Mouse (Mus musculus) CH12.LX (cell line): Measurements from ENCODE around the gene Prelid1. TPM values are rescaled to one million over a fixed set of nuclear protein-coding genes. Genes with fewer than 3 reads are reported as not detected.

Experiments
- DNase-seq: peaks from one replicate; pipeline ENCODE4 v3.0.0-alpha.2; 2013; ENCODE audit errors: extremely low read depth
- H3K27ac ChIP-seq: 2 replicates; pipeline ENCODE4 v1.5.1; 2012; ENCODE audit warnings: low read depth, mild to moderate bottlenecking, control low read depth, moderate library complexity; ENCODE audit not compliant: insufficient read depth
- H3K27me3 ChIP-seq: replicated peaks from 2 replicates; pipeline ENCODE3; 2012; ENCODE audit warnings: inconsistent platforms
- H3K36me3 ChIP-seq, 2 experiments: replicated peaks in 1 of 2; 2 replicates each; pipeline versions ENCODE3 to v1.6.1; 2012; ENCODE audit warnings: inconsistent platforms in 1 of 2, low read length in 1 of 2, mild to moderate bottlenecking in 1 of 2, mixed read lengths in 1 of 2, moderate library complexity in 1 of 2; ENCODE audit not compliant: control insufficient read depth in 1 of 2, insufficient read depth in 1 of 2
- H3K4me1 ChIP-seq, 2 experiments: 2 replicates each; pipeline ENCODE4 v1.6.1; 2012; ENCODE audit warnings: inconsistent platforms in 1 of 2, moderate library complexity in 1 of 2; ENCODE audit not compliant: insufficient read depth in 2 of 2, control insufficient read depth in 1 of 2
- H3K4me2 ChIP-seq: 2 replicates; pipeline ENCODE4 v1.6.1; 2012; ENCODE audit warnings: low read depth, mild to moderate bottlenecking, control low read depth; ENCODE audit not compliant: poor library complexity, insufficient read depth, severe bottlenecking
- H3K4me3 ChIP-seq, 3 experiments: fragments of 150-350 bp in 1 of 3; sonication (generic) in 1 of 3; replicated peaks in 1 of 3; 2 replicates each; pipeline versions ENCODE3 to v1.5.1; 2011 to 2012; ENCODE audit warnings: low read depth in 2 of 3, low read length in 2 of 3, mild to moderate bottlenecking in 2 of 3, moderate library complexity in 2 of 3, control low read depth in 1 of 3, improper control_type of control experiment in 1 of 3, inconsistent platforms in 1 of 3, mixed read lengths in 1 of 3; ENCODE audit not compliant: poor library complexity in 1 of 3
- H3K79me2 ChIP-seq: replicated peaks from 2 replicates; pipeline ENCODE4 v1.6.1; 2012; ENCODE audit warnings: mild to moderate bottlenecking, moderate library complexity; ENCODE audit not compliant: control insufficient read depth, poor library complexity, insufficient read depth, severe bottlenecking; ENCODE audit errors: extremely low read depth
- H3K9ac ChIP-seq: 2 replicates; pipeline ENCODE4 v1.6.1; 2012; ENCODE audit warnings: low read depth, mild to moderate bottlenecking, control low read depth, moderate library complexity; ENCODE audit not compliant: insufficient read depth
- H3K9me3 ChIP-seq: replicated peaks from 2 replicates; pipeline ENCODE3; 2012; ENCODE audit warnings: low read length, inconsistent platforms, mixed read lengths
- BHLHE40 ChIP-seq: IDR thresholded peaks from 2 replicates; pipeline ENCODE4 v1.6.1; 2011; ENCODE audit warnings: mild to moderate bottlenecking, low read depth, low read length, improper control_type of control experiment
- CTCF ChIP-seq, 2 experiments: IDR thresholded peaks in 1 of 2; conservative IDR thresholded peaks in 1 of 2; 2 replicates each; pipeline ENCODE4 v1.5.1; 2011 to 2012; ENCODE audit warnings: low read depth in 2 of 2, low read length in 2 of 2, improper control_type of control experiment in 1 of 2, inconsistent platforms in 1 of 2, mild to moderate bottlenecking in 1 of 2, moderate library complexity in 1 of 2
- ELF1 ChIP-seq: IDR thresholded peaks from 2 replicates; pipeline ENCODE4 v1.6.1; 2014; ENCODE audit warnings: low read depth, mild to moderate bottlenecking, inconsistent platforms, low read length, improper control_type of control experiment
- GABPA ChIP-seq: IDR thresholded peaks from 2 replicates; pipeline ENCODE4 v1.6.1; 2012; ENCODE audit warnings: low read depth, low read length, improper control_type of control experiment, inconsistent platforms; ENCODE audit not compliant: insufficient replicate concordance
- HCFC1 ChIP-seq: IDR thresholded peaks from 2 replicates; pipeline ENCODE4 v1.6.1; 2012; ENCODE audit warnings: low read depth, mild to moderate bottlenecking, inconsistent platforms, low read length, improper control_type of control experiment
- IRF4 ChIP-seq: IDR thresholded peaks from 2 replicates; pipeline ENCODE4 v1.6.1; 2014; ENCODE audit warnings: low read depth, mild to moderate bottlenecking, inconsistent platforms, low read length, improper control_type of control experiment
- JUN ChIP-seq: IDR thresholded peaks from 2 replicates; pipeline ENCODE4 v1.6.1; 2011; ENCODE audit warnings: low read depth, mild to moderate bottlenecking, low read length, improper control_type of control experiment, moderate library complexity; ENCODE audit not compliant: insufficient read depth
- MAX ChIP-seq: IDR thresholded peaks from 2 replicates; pipeline ENCODE4 v1.6.1; 2011; ENCODE audit warnings: low read length, improper control_type of control experiment
- MAZ ChIP-seq: IDR thresholded peaks from 2 replicates; pipeline ENCODE4 v1.6.1; 2012; ENCODE audit warnings: low read depth, mild to moderate bottlenecking, inconsistent platforms, low read length, improper control_type of control experiment, moderate library complexity
- MXI1 ChIP-seq: IDR thresholded peaks from 2 replicates; pipeline ENCODE4 v1.6.1; 2011; ENCODE audit warnings: mild to moderate bottlenecking, low read depth, low read length, improper control_type of control experiment
- PAX5 ChIP-seq: IDR thresholded peaks from 2 replicates; pipeline ENCODE4 v1.6.1; 2012; ENCODE audit warnings: low read length, inconsistent platforms, mixed read lengths
- POLR2A ChIP-seq: IDR thresholded peaks from 2 replicates; pipeline ENCODE4 v1.6.1; 2011; ENCODE audit warnings: low read depth, mild to moderate bottlenecking, improper control_type of control experiment, low read length
- POLR2AphosphoS2 ChIP-seq: IDR thresholded peaks from 2 replicates; pipeline ENCODE4 v1.6.1; 2011; ENCODE audit warnings: low read depth, low read length, improper control_type of control experiment
- RCOR1 ChIP-seq: conservative IDR thresholded peaks from 2 replicates; pipeline ENCODE4 v1.6.1; 2012; ENCODE audit warnings: low read depth, mild to moderate bottlenecking, inconsistent platforms, low read length, improper control_type of control experiment
- TCF12 ChIP-seq: IDR thresholded peaks from 2 replicates; pipeline ENCODE4 v1.6.1; 2014; ENCODE audit warnings: low read depth, mild to moderate bottlenecking, inconsistent platforms, low read length, improper control_type of control experiment
- ZMIZ1 ChIP-seq: IDR thresholded peaks from 2 replicates; pipeline ENCODE4 v1.6.1; 2012; ENCODE audit warnings: low read depth, mild to moderate bottlenecking, inconsistent platforms, low read length, improper control_type of control experiment
- dilution Hi-C: fragments of 300-500 bp; cut with MboI; formaldehyde crosslinking; loops from 2 replicates; pipeline ENCODE4 v1.14.3; 2020; ENCODE audit warnings: low sequenced_read_pairs; ENCODE audit not compliant: extremely low pct_unique_long_range_greater_than_20kb, extremely low pct_ligation_motif_present
- in situ Hi-C: fragments of 300-500 bp; cut with MboI; formaldehyde crosslinking; loops from 3 replicates; pipeline ENCODE4 v1.14.3; 2019; ENCODE audit warnings: low sequenced_read_pairs, low pct_ligation_motif_present, low pct_unique_long_range_greater_than_20kb, mixed read lengths
- polyA plus RNA-seq: library from polyadenylated mRNA; unstranded; fragments of >175 nt; gene quantifications from 2 replicates; pipeline ENCODE4 v1.2.1, GENCODE M21; 2012; ENCODE audit warnings: low read depth; ENCODE audit not compliant: insufficient read length
- total RNA-seq, 2 experiments: library from RNA; depleted of rRNA; stranded (reverse); fragments of 300-350 nt in 1 of 2; fragments of >200 nt in 1 of 2; gene quantifications; 2 replicates each; pipeline ENCODE4 v1.2.3; 2012 to 2014

Gene Prelid1
- 253 and 302 TPM in 2 replicates for total RNA-seq (2012; rRNA removed)
- total RNA-seq (2014; rRNA removed), result 190 and 205 TPM in 2 replicates
- polyA plus RNA-seq, result 432 and 435 TPM in 2 replicates

DNA sequence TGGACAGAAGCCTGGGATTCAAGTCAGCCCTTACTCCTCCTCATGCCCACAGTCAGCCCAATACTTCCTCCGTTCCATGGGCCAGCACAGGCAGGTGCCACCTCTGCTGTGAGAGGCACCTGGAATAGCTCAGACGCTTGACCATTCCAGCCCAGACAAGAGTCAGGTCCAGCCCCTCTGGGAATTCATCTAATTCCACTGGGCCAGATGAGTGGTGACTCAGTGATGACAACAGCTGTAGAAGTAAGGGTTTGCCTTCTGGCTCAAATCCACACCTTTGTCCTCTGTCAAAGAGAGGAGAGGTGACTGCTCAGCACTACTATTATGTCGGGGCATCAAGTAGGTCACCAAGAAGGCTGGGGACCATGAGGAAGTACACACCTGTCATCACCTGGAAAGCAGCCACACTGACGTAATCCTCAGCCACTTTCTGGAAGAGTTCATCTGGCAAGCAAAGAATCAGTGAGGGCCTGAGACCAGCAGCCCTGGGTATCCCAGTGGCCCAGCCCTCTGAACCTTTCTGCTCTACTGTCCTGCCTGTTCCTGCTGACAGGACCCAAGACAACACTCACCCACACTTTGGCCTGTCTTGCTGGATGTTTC, at the start of gene Prelid1:
TSS of gene Prelid1 (plus strand) at position 570 of the 603 bp plus-strand sequence.
- Histone ChIP-seq H3K4me3 (peak within 1 kb of the TSS; percentile 90 to 99 (median 96)), H3K9me3 (no peaks in the 10 kb centered on the region), H3K79me2 (peaks cover 36% of the 10 kb centered on the region), H3K4me2 (peak within 1 kb of the TSS; percentile 68), H3K4me1 (peaks cover 6 to 53% of the 10 kb centered on the region in 2 experiments; a peak in 3 of 4 replicates), H3K27ac (no peak within 1 kb of the TSS), H3K9ac (peak within 1 kb of the TSS; percentile 83), H3K36me3 (peaks cover 26 to 61% of the 10 kb centered on the region in 2 experiments), H3K27me3 (no peaks in the 10 kb centered on the region)
- dilution Hi-C loops, result no loop called here
- in situ Hi-C loops, result no loop called here
- no peak for DNase-seq
- TF ChIP-seq IRF4 (no peak), MAZ (no peak)

DNA sequence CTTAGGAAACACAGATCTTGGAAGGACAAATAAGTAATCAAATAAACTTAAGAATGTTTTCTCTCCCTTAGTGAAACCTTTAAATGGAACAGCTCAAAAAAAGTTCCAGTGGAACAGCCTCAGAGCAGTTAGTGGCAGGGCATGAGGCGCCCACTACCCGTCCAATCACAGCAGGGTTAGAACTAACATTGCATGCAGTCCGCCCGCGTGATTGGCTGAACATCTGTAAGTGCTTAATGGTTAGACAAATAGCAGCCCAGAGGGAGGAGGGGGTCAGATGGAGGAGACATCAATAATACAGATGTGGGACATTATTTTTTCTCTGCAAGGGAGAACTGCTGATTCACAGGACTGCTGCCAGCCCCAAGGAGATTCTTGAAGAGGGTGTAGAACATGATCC, 43.1 kb upstream of the Prelid1 start:
- H3K79me2 ChIP-seq, result no peaks in the 10 kb centered on the region; the same call in 1 of the 2 replicates
- DNase-seq, result peak; percentile 24
- no peak overlapping the region for H3K4me2 ChIP-seq
- no peaks in the 10 kb centered on the region for H3K9me3 ChIP-seq
- in situ Hi-C loops, result no loop called here
- peak overlapping the region in 1 of 3 experiments; percentile 17 for H3K4me3 ChIP-seq
- no peak overlapping the region for H3K9ac ChIP-seq
- H3K27ac ChIP-seq, result no peak overlapping the region
- H3K4me1 ChIP-seq, result no peaks in the 10 kb centered on the region; a peak in 1 of 4 replicates
- TF ChIP-seq BHLHE40 (no peak), MAX (no peak), ZMIZ1 (no peak), TCF12 (no peak), POLR2AphosphoS2 (no peak), PAX5 (no peak), MXI1 (no peak), CTCF (conservative IDR thresholded peaks at IDR 0.05 in 1 of 2, IDR thresholded peaks at IDR 0.05 in 1 of 2; ENCODE audit: low read depth in 2 of 2, low read length in 2 of 2) (no peak), HCFC1 (no peak), POLR2A (no peak), ELF1 (no peak), GABPA (no peak), JUN (no peak), RCOR1 (no peak)
- peaks cover 25 to 41% of the 10 kb centered on the region in 2 experiments for H3K36me3 ChIP-seq
- no peaks in the 10 kb centered on the region for H3K27me3 ChIP-seq
- dilution Hi-C loops, result no loop called here
